Mouse (Mus musculus): ENCODE results near the gene Acbd6. TPM values are rescaled to one million over a fixed set of nuclear protein-coding genes. Genes with fewer than 3 reads are reported as not detected.

Gene Acbd6
- polyA plus RNA-seq, 1 experiment: 164 TPM

GRCm38 (mm10) chr1:155736096-155736825 is 178.3 kb downstream of the Acbd6 start:
- WGBS: 8% methylated on average over 26 of the region's 26 CpGs
- DNase-seq: no peak
- Histone ChIP-seq H3K27ac (ENCODE audit: control insufficient read depth, insufficient read depth, low read length) (no peak overlapping the region), H3K27me3 (ENCODE audit: control insufficient read depth, insufficient read depth, low read length) (peaks cover 39% of the 10 kb centered on the region), H3K4me3 (ENCODE audit: control insufficient read depth, insufficient read depth, low read length) (no peak overlapping the region), H3K4me1 (replicated peaks; ENCODE audit: control insufficient read depth, insufficient read depth, low read length) (peaks cover 7% of the 10 kb centered on the region; the same call in 1 of the 2 replicates), H3K36me3 (ENCODE audit: control insufficient read depth, insufficient read depth, low read length) (no peaks in the 10 kb centered on the region)
- TF ChIP-seq POLR2A (IDR thresholded peaks at IDR 0.05; ENCODE audit: control insufficient read depth, extremely low read depth, insufficient read depth, low read length, poor library complexity) (no peak), CTCF (IDR thresholded peaks at IDR 0.05; ENCODE audit: borderline replicate concordance, control insufficient read depth, extremely low read depth, insufficient read depth, low read length, poor library complexity) (no peak)

GRCm38 (mm10) chr1:155737017-155737808 is 179.3 kb downstream of the Acbd6 start:
- H3K27me3 ChIP-seq (ENCODE audit: control insufficient read depth, insufficient read depth, low read length): peaks cover 44% of the 10 kb centered on the region
- TF ChIP-seq POLR2A (IDR thresholded peaks at IDR 0.05; ENCODE audit: control insufficient read depth, extremely low read depth, insufficient read depth, low read length, poor library complexity): no peak
- no peak for TF ChIP-seq CTCF (IDR thresholded peaks at IDR 0.05; ENCODE audit: borderline replicate concordance, control insufficient read depth, extremely low read depth, insufficient read depth, low read length, poor library complexity)

GRCm38 (mm10) chr1:155737809-155738383 is 180.0 kb downstream of the Acbd6 start:
- WGBS: 3% methylated on average over 25 of the region's 25 CpGs
- H3K27ac ChIP-seq (ENCODE audit: control insufficient read depth, insufficient read depth, low read length): no peak overlapping the region
- no peak overlapping the region for H3K4me3 ChIP-seq (ENCODE audit: control insufficient read depth, insufficient read depth, low read length)
- TF ChIP-seq CTCF (IDR thresholded peaks at IDR 0.05; ENCODE audit: borderline replicate concordance, control insufficient read depth, extremely low read depth, insufficient read depth, low read length, poor library complexity) (no peak), POLR2A (IDR thresholded peaks at IDR 0.05; ENCODE audit: control insufficient read depth, extremely low read depth, insufficient read depth, low read length, poor library complexity) (no peak)
- DNase-seq: no peak
- H3K36me3 ChIP-seq (ENCODE audit: control insufficient read depth, insufficient read depth, low read length): no peaks in the 10 kb centered on the region
- H3K27me3 ChIP-seq (ENCODE audit: control insufficient read depth, insufficient read depth, low read length): peaks cover 49% of the 10 kb centered on the region
- H3K4me1 ChIP-seq (replicated peaks; ENCODE audit: control insufficient read depth, insufficient read depth, low read length): peaks cover 22% of the 10 kb centered on the region; the same call in 1 of the 2 replicates

More at GRCm38 (mm10) chr1:155737017-155737808, 179.3 kb downstream of the Acbd6 start:
- Histone ChIP-seq H3K27ac (ENCODE audit: control insufficient read depth, insufficient read depth, low read length) (no peak overlapping the region), H3K4me3 (ENCODE audit: control insufficient read depth, insufficient read depth, low read length) (no peak overlapping the region), H3K4me1 (replicated peaks; ENCODE audit: control insufficient read depth, insufficient read depth, low read length) (peaks cover 15% of the 10 kb centered on the region; the same call in 1 of the 2 replicates), H3K36me3 (ENCODE audit: control insufficient read depth, insufficient read depth, low read length) (no peaks in the 10 kb centered on the region)
- no peak for DNase-seq
- 2% methylated on average over 58 of the region's 58 CpGs for WGBS

Other genes starting within 250 kb of the Acbd6 start
- 14.5 and 14.7 TPM in 2 replicates for gene Xpr1, start 140.7 kb upstream of the Acbd6 start, polyA plus RNA-seq (2012; rRNA removed)
- gene Lhx4, start 193.6 kb downstream of the Acbd6 start, polyA plus RNA-seq (2012; rRNA removed): 0.01 TPM in 1 of 2 replicates, not detected in the other

Measured in thymus, adult 2 months (tissue).